Mouse (Mus musculus) heart, embryonic 10.5 days (tissue): Measurements from ENCODE around the gene Vamp1. TPM values are rescaled to one million over a fixed set of nuclear protein-coding genes. Genes with fewer than 3 reads are reported as not detected.
A peak's percentile ranks its signal among the peaks of the same experiment; 100 is the strongest.

Experiments used
- DNase-seq: peaks from one replicate; pipeline ENCODE4 v3.0.0-alpha.2; 2017; ENCODE audit warnings: low spot score
- H3K27ac ChIP-seq: fragments of 300-500 bp; sonication (generic); 2 replicates; pipeline ENCODE4 v1.5.1; 2016; ENCODE audit warnings: mild to moderate bottlenecking
- H3K27me3 ChIP-seq: fragments of 300-500 bp; sonication (generic); 2 replicates; pipeline ENCODE4 v1.6.1; 2016; ENCODE audit warnings: mild to moderate bottlenecking; ENCODE audit not compliant: poor library complexity, insufficient read depth, severe bottlenecking
- H3K36me3 ChIP-seq: fragments of 300-500 bp; sonication (generic); 2 replicates; pipeline ENCODE4 v1.6.1; 2016; ENCODE audit warnings: mild to moderate bottlenecking, moderate library complexity
- H3K4me1 ChIP-seq: fragments of 300-500 bp; sonication (generic); 2 replicates; pipeline ENCODE4 v1.6.1; 2016; ENCODE audit warnings: mild to moderate bottlenecking
- H3K4me3 ChIP-seq: fragments of 300-500 bp; sonication (generic); 2 replicates; pipeline ENCODE4 v1.5.1; 2016; ENCODE audit warnings: mild to moderate bottlenecking, moderate library complexity
- H3K9me3 ChIP-seq: fragments of 300-500 bp; sonication (generic); 2 replicates; pipeline ENCODE4 v1.6.1; 2016; ENCODE audit warnings: mild to moderate bottlenecking, moderate library complexity
- WGBS: fragments of 180-500 bp; shearing (Covaris S2); methylation state at CpG from one replicate; pipeline ENCODE4 v1.1.7; 2016; 5-methylcytosine and 5-hydroxymethylcytosine counted together
- polyA plus RNA-seq: library from polyadenylated mRNA; unstranded; fragments of >200 nt; fragmentation: Nextera tagmentation; extraction: Ambion mirVana; gene quantifications from 2 replicates; pipeline ENCODE4 v1.2.1, GENCODE M21; 2016

Gene Vamp1
- polyA plus RNA-seq, 1 experiment from 2014 or later, result 3.4 TPM

DNA sequence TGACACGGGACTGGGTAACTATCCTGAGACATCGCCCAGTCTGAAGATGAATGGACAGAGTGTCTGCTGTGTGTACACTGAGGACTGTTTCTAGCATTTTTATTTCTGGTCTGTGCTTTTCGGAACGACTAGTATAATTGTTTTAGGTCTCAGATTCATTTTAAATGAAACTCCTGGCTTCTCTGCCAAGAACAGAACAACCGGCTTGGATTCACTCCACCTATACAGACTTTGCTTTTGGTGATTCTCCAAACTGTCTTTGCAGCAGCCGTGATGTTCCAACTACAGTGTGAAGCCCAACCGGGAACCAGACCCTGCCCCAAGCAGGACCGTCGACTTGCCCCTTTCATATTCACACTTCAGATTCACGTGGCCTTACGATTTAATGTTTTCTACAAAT, 2.5 kb downstream of the Vamp1 start:
- 0 out of 2 replicates have a peak, but pooled peaks cover 6% of the 10 kb centered on the region for H3K4me1 ChIP-seq
- H3K9me3 ChIP-seq, result no peaks in the 10 kb centered on the region
- H3K27me3 ChIP-seq, result peaks cover 20% of the 10 kb centered on the region; the same call in 1 of the 2 replicates
- no peak for DNase-seq
- 79% methylated on average over 11 of the region's 11 CpGs for WGBS
- H3K4me3 ChIP-seq, result no peak overlapping the region
- H3K36me3 ChIP-seq, result 0 out of 2 replicates have a peak, but pooled peaks cover 5% of the 10 kb centered on the region
- H3K27ac ChIP-seq, result no peak overlapping the region

DNA sequence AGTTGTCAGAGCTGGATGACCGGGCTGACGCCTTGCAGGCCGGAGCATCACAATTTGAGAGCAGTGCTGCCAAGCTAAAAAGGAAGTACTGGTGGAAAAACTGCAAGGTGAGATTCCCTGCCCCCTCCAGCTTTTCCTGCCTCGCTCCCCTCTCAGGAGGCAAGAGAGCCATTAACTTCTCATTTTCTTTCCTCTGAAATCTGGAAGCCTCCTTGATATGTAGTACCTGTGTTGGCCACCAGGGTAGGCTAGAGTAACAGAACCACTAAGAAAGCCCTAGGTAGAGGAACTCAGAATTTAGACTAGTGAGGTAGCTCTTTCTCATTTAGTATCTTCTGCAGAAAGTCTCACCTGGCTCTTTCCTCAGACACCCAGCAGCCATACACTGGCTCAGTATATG, 3.6 kb downstream of the Vamp1 start:
- Histone ChIP-seq H3K27me3 (peaks cover 9% of the 10 kb centered on the region; the same call in 1 of the 2 replicates), H3K27ac (no peak overlapping the region), H3K4me3 (no peak overlapping the region), H3K4me1 (0 out of 2 replicates have a peak, but pooled peaks cover 6% of the 10 kb centered on the region), H3K36me3 (0 out of 2 replicates have a peak, but pooled peaks cover 5% of the 10 kb centered on the region), H3K9me3 (no peaks in the 10 kb centered on the region)
- 80% methylated on average over 4 of the region's 4 CpGs for WGBS
- no peak for DNase-seq

DNA sequence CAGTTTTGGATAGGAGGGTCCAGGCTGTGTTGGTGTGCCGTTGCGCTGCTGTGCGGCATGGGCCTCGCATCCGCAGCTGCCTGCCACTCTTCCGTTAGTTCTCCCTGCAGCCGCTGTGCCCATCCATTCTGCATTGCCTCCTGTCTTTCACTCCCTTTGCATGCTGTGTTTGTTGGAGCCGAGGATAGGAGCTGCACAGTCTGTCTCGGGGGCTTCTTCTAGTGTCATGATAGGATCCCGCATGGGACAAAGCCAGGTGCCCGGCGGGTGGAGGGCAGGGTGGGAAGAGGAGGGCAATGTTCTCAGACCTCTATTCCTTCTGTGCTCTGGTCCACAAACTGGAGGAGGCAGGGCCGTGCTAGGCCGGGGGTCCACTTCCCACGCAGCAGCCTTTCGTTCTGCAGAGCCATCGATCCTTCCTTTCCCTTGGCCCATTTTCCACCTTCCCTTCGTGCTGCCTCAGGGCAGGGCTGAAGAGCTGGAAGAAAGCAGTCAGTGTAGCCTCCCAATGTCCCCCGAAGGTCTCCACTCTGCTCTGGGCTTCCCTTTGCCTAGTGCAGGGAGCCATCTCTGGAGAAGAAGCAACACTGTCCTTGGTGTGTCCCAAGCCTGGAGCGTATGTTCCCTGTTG, 5.9 kb downstream of the Vamp1 start:
- DNase-seq, result no peak
- Histone ChIP-seq H3K4me1 (0 out of 2 replicates have a peak, but pooled peaks cover 6% of the 10 kb centered on the region), H3K36me3 (0 out of 2 replicates have a peak, but pooled peaks cover 5% of the 10 kb centered on the region), H3K27me3 (peaks cover 11% of the 10 kb centered on the region), H3K27ac (no peak overlapping the region), H3K4me3 (no peak overlapping the region), H3K9me3 (no peaks in the 10 kb centered on the region)
- WGBS, result 87% methylated on average over 20 of the region's 20 CpGs

DNA sequence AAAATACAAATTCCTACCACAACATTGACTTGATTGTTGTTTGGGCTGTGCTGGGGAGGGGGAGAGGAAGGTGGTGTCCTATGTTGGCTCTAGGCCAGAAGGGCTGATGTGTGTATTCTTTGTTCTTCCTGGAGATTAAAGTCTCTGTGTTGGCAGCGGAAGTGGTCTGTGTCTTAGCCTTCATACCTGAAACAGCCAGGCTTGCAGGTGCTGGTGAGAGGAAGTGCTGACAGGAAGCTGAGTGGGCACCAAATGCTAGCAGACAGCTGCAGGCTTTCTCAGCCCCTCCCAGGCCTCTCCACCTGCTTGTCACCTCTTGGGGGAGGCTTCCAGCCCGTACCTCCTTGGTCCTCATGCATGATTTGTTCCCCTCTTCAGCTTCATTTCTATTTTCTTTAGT, 6.8 kb downstream of the Vamp1 start:
- Histone ChIP-seq H3K27ac (no peak overlapping the region), H3K9me3 (no peaks in the 10 kb centered on the region), H3K36me3 (0 out of 2 replicates have a peak, but pooled peaks cover 5% of the 10 kb centered on the region), H3K4me3 (no peak overlapping the region), H3K4me1 (0 out of 2 replicates have a peak, but pooled peaks cover 2% of the 10 kb centered on the region), H3K27me3 (peaks cover 4% of the 10 kb centered on the region; the same call in 1 of the 2 replicates)
- WGBS, result 51% methylated on average over 2 of the region's 2 CpGs
- DNase-seq, result no peak

DNA sequence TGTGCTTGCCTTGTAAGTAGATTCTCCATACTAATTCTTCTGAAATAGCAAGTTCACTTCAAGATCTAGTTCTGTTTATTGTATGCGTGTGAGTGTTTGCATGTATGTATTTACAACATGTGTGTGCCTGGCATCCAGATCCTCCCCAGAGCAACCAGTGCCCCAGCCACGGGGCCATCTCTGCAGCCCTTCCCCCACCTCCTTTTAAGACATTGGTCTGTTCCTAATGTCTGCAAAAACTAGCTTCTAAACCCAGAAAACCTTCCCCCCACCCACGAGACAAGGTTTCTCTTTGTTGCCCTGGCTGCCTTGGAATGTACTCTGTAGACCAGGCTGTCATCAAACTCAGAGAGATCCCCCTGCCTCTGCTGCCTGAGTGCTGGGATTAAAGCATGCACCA, 7.2 kb downstream of the Vamp1 start:
- H3K9me3 ChIP-seq, result no peaks in the 10 kb centered on the region
- no peak overlapping the region for H3K4me3 ChIP-seq
- no peak overlapping the region for H3K27ac ChIP-seq
- no peak for DNase-seq
- H3K27me3 ChIP-seq, result peaks cover 4% of the 10 kb centered on the region; the same call in 1 of the 2 replicates
- H3K36me3 ChIP-seq, result 0 out of 2 replicates have a peak, but pooled peaks cover 5% of the 10 kb centered on the region
- H3K4me1 ChIP-seq, result 0 out of 2 replicates have a peak, but pooled peaks cover 2% of the 10 kb centered on the region
- WGBS, result 84% methylated on average over 3 of the region's 3 CpGs

DNA sequence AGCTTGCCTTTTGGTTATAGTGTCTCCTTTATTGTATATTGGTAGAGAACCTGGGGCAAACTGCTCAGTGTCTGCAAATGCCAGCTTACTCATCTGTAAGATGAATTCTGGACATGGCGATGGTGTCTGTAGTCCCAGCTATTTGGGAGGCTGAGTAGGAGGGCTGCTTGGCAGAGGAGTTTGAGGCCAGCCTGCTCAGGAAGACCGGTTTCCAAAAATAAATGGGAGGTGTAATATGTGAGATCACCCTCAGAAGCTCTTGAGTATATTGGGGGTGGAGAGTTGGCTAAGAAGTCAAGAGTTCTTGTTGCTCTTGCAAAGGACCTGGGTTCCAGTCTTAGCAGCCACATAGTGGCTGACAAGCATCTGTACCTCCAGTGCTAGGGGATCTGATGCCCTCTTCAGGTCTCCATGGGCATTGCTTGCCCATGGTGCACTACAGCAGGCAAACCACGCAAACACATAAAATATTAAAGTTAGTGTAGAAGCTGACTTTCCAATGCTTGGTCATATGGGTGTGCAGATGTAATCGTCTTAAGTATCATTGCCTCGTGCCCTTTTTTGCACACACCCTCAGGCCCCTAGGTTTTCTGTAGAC, 10.3 kb downstream of the Vamp1 start:
- H3K27me3 ChIP-seq, result peaks cover 4% of the 10 kb centered on the region; the same call in 1 of the 2 replicates
- H3K4me1 ChIP-seq, result peaks cover 4% of the 10 kb centered on the region
- no peak overlapping the region for H3K27ac ChIP-seq
- H3K9me3 ChIP-seq, result no peaks in the 10 kb centered on the region
- H3K36me3 ChIP-seq, result no peaks in the 10 kb centered on the region
- H3K4me3 ChIP-seq, result no peak overlapping the region
- 76% methylated on average over 5 of the region's 5 CpGs for WGBS
- no peak for DNase-seq

DNA sequence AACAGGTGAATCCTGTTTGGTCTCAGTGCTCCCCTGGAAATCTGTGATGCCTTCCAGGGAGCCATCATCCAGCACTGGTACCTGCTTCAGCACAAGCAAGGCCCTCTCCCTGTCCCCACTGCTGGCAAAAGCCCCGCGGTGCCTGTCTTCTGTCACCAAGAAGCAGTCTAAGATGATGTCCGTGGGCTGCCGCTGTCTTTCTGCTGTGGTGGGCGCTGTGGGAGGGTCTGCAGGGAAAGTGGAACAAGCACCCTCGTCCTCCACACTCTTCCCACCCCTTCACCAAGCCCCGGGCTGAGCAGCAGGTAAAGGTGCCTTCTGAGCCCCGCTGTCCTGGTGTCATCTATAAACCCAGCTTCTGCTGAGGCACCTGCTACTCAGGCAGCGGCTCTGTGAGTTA, 15.2 kb downstream of the Vamp1 start:
- WGBS, result 59% methylated on average over 9 of the region's 9 CpGs
- Histone ChIP-seq H3K36me3 (no peaks in the 10 kb centered on the region), H3K27ac (no peak overlapping the region), H3K27me3 (no peaks in the 10 kb centered on the region), H3K4me1 (peaks cover 38% of the 10 kb centered on the region), H3K9me3 (no peaks in the 10 kb centered on the region), H3K4me3 (no peak overlapping the region)
- DNase-seq, result no peak

DNA sequence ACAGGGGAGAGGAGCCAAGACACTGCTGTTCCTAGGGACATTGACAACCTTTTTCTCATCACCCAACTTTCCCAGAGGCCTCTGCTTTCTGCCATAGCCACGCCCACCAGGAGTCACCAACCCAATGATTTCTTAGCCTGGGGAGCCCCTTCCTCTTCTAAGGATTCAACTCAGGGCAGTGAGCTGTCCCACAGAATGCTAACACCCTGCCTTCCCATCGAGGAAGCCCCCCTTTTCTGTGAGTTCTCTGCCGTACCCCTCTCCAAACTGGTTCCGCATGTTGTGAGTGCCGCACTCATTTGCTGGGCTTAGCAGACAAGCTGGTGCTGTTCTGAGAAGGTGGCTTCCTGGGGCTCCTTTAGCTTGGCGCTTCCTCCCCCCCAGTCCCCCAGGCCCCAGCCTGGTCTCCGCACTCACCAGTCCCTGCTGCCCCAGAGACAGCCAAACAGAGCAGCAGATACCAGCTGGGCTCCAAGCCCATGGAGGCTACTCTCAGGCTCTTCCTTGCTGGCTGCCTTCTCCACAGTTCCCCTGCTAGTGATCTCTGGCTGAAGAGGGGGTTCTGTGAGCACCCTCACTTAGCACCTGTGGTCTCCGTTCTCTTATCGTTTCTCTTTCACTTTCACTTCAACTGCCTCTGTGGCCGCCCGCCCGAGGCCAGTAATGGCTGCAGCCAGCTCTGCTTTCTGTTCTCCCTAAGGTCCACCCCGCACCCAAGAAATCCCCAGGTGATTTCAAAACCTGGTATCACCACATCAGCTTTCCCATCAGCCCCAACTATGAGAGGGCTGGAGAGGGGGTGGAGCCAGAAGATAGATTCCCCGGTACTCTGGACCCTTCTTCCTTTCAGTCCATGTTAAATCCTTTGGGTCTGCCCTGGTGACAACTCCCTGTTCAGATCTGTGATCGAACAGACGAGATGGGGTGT, 16.0 kb downstream of the Vamp1 start, which contains the start of gene Tapbpl:
TSS of gene Tapbpl (minus strand) at position 744 of the 928 bp plus-strand sequence.
- Histone ChIP-seq H3K36me3 (no peaks in the 10 kb centered on the region), H3K27me3 (no peaks in the 10 kb centered on the region), H3K4me3 (peak within 1 kb of the TSS; percentile 70), H3K9me3 (no peaks in the 10 kb centered on the region), H3K27ac (peak within 1 kb of the TSS; percentile 93), H3K4me1 (peaks cover 38% of the 10 kb centered on the region)
- 5% methylated on average over 16 of the region's 16 CpGs for WGBS
- DNase-seq, result peak; percentile 78

DNA sequence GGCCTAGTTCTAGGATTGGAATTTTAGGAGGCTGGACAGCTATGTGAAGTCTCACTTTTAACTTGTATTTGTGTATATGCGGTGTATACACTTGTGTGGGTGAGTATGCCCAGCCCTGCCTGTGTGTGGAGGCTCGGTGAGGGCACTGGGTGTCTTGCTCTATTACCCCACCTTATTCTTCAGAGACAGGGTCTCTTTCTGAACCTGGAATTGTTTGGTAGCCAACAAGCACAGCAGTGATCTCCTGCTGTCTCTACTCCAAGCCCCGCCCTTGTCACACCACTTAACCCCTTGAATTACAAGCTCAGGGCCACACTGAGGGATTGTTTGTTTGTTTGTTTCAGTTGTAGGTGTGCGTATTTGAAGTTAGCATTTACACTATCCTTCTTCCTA, 16.7 kb downstream of the Vamp1 start:
- peaks cover 42% of the 10 kb centered on the region for H3K4me1 ChIP-seq
- no peaks in the 10 kb centered on the region for H3K27me3 ChIP-seq
- peak overlapping the region; percentile 70 for H3K4me3 ChIP-seq
- no peak for DNase-seq
- no peaks in the 10 kb centered on the region for H3K9me3 ChIP-seq
- no peaks in the 10 kb centered on the region for H3K36me3 ChIP-seq
- WGBS, result 47% methylated on average over 4 of the region's 4 CpGs
- H3K27ac ChIP-seq, result peak overlapping the region; percentile 93

DNA sequence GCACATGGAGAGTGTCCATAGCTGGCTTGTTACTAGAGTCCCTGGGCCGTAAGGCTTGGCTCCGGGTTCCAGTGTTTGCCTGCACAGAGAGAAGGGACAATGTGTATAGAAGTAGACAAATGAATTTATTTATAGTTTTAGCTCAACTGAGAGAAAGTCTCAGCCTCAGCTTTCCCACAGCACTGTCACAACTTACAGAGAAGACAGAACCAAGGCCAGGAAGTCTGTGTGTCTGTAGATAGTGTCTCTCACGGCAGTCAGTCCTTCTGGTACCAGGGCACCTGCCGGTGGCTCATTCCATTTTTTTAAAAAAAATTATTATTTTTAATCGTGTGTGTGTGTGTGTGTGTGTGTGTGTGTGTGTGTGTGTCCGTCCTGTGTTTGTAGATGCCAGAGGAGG, 17.2 kb downstream of the Vamp1 start:
- Histone ChIP-seq H3K4me3 (no peak overlapping the region), H3K4me1 (peaks cover 42% of the 10 kb centered on the region), H3K27ac (peak overlapping the region; percentile 93; the same call in 1 of the 2 replicates), H3K27me3 (no peaks in the 10 kb centered on the region), H3K36me3 (no peaks in the 10 kb centered on the region), H3K9me3 (no peaks in the 10 kb centered on the region)
- no peak for DNase-seq
- 70% methylated on average over 6 of the region's 6 CpGs for WGBS

DNA sequence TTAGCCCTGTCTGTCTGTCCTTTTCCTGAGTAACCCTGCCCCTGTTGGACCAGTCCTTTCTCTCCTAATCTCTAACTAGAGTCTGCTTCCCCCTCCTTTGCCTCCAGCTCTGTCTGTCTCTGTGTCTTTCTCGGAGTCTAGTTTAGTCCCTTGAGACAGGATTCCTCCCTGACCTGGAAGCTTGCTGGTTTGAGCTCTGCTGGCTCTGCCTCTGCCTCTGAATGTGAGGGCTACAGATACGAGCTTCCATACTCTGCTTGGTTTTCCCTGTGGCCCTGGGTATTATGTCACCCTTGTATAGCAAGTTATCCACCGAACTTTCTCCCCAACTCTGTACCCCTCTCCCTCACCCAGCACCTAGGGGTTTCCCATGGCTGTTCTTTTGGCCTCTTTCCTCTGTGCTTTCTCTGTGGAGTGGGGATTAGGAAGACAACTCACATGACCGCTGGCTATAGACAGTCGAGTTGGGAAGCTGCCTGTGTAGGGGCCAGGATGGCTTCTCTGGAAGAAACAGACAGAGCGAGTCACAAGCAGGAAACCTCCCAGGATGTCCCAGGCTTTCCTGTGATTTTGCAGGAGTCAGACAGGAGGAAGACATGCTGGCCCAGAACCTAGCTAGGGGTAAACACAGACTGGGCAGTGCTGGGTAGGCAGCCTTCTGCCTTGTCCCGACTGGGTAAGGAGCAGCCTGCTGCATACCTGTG, 18.6 kb downstream of the Vamp1 start:
- no peaks in the 10 kb centered on the region for H3K27me3 ChIP-seq
- peaks cover 44% of the 10 kb centered on the region for H3K4me1 ChIP-seq
- WGBS, result 44% methylated on average over 7 of the region's 7 CpGs
- H3K4me3 ChIP-seq, result no peak overlapping the region
- no peaks in the 10 kb centered on the region for H3K36me3 ChIP-seq
- no peak for DNase-seq
- no peaks in the 10 kb centered on the region for H3K9me3 ChIP-seq
- H3K27ac ChIP-seq, result peak overlapping the region; percentile 24

DNA sequence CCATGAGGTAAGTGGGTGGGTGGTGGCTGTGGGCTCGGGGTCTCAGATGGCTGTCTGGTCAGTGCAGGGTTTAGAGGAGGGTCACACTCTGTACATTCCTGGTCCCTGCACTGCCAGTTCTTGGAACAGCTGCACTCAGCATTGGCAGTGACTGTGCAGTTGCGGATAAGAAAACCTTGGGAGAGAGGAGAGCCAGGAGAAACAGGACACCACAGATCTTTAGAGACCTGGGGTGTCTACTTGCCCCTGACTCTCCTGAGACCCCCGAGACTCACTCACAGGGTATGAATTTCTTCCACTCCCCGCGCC, 19.1 kb downstream of the Vamp1 start:
- no peaks in the 10 kb centered on the region for H3K27me3 ChIP-seq
- H3K4me3 ChIP-seq, result no peak overlapping the region
- no peaks in the 10 kb centered on the region for H3K9me3 ChIP-seq
- H3K4me1 ChIP-seq, result peaks cover 44% of the 10 kb centered on the region
- DNase-seq, result no peak
- H3K36me3 ChIP-seq, result no peaks in the 10 kb centered on the region
- WGBS, result 65% methylated on average over 5 of the region's 5 CpGs
- peak overlapping the region; percentile 24; the same call in 1 of the 2 replicates for H3K27ac ChIP-seq
